Mouse (Mus musculus) cerebellum, adult 2 months (tissue): ENCODE data around the gene Slc16a14.

Experiments used
- CTCF ChIP-seq: fragments of 200-500 bp; IDR thresholded peaks from 2 replicates; pipeline ENCODE4 v1.5.1; 2011; ENCODE audit warnings: low read depth, mild to moderate bottlenecking, control low read depth, low read length, moderate library complexity, borderline replicate concordance; ENCODE audit not compliant: insufficient read depth
- POLR2A ChIP-seq: fragments of 200-500 bp; IDR thresholded peaks from 2 replicates; pipeline ENCODE4 v1.6.1; 2011; ENCODE audit warnings: low read length, control low read depth, borderline replicate concordance; ENCODE audit not compliant: insufficient read depth

DNA sequence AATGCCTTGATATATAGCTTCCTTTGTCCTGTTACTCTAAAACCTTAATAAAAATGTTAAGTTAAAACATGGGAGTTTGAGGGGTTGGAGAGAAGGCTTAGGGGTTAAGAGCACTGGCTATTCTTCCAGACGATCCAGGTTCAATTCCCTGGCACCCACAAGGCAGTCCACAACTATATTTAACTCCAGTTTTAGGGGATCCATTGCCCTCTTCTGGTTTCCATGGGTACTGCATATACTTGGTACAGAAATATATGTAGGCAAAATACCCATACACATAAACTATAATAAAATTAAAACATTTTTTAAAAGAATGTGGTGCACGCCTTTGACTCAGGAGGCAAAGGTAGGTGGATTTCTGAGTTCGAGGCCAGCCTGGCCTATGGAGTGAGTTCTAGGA lies 49.8 kb downstream of the Slc16a14 start:
- TF ChIP-seq POLR2A, result no peak
- TF ChIP-seq CTCF, result no peak
